Mouse (Mus musculus) bone marrow macrophage, adult 2 months (primary cell): ENCODE data around the gene Pphln1.

ENCODE experiments used
- CTCF ChIP-seq: IDR thresholded peaks from 2 replicates; pipeline ENCODE4 v1.5.1; 2012; ENCODE audit warnings: low read depth, mild to moderate bottlenecking, low read length, moderate library complexity
- POLR2A ChIP-seq: IDR thresholded peaks from 2 replicates; pipeline ENCODE4 v1.6.1; 2012; ENCODE audit warnings: mild to moderate bottlenecking, low read depth, low read length, borderline replicate concordance

- TF ChIP-seq CTCF = no peak
- TF ChIP-seq POLR2A = no peak
These were observed 18.1 kb downstream of the Pphln1 start for GRCm38 (mm10) chr15:93416300-93416699.
